Mouse (Mus musculus): ENCODE results near the gene Btbd9.

DNA sequence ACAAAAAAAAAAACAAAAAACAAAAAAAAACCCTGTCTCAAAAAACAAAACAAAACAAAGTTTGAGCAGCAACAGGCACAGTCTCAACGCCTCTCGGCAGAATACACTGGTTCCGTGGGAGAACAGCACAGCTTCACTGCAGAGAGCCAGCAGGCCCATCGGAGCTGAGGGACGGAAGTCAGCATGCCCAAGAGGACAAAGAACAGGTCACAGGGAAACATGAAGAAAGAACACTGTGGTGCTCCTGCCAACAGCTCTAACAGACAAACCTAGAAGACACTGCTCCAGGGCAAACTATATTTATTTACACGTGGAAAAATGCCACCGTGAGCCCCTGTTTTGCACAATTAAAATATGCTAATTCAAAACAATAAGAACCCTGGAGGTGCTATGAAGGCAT, 11.3 kb downstream of the Btbd9 start:
- TF ChIP-seq CTCF (IDR thresholded peaks at IDR 0.05; ENCODE audit: borderline replicate concordance, insufficient read depth, low read length), result no peak
- TF ChIP-seq POLR2A (IDR thresholded peaks at IDR 0.05; ENCODE audit: low read depth, low read length), result no peak
